Mouse (Mus musculus) c-Kit-negative CD71-positive TER-119-positive erythroid progenitor cells, embryonic 14.5 days (primary cell): ENCODE data around the gene Mmrn1.

Experiments used
- DNase-seq: peaks from one replicate; pipeline ENCODE4 v3.0.0-alpha.2; 2013; ENCODE audit warnings: low read depth, low spot score

The Mmrn1 gene

GRCm38 (mm10) chr6:60993386-60994108, 68.8 kb downstream of the Mmrn1 start:
- no peak for DNase-seq

- no peak for DNase-seq
These were observed 69.3 kb downstream of the Mmrn1 start for GRCm38 (mm10) chr6:60994114-60994513.

- no peak for DNase-seq
These were observed 69.7 kb downstream of the Mmrn1 start for GRCm38 (mm10) chr6:60994521-60994920.

- no peak for DNase-seq
These were observed 70.8 kb downstream of the Mmrn1 start for GRCm38 (mm10) chr6:60995596-60995995.

- no peak for DNase-seq
These were observed 71.6 kb downstream of the Mmrn1 start for GRCm38 (mm10) chr6:60996328-60996727.

- DNase-seq: no peak
These were observed 76.4 kb downstream of the Mmrn1 start for GRCm38 (mm10) chr6:61001003-61001790.

GRCm38 (mm10) chr6:61003916-61004765, 79.4 kb downstream of the Mmrn1 start:
- no peak for DNase-seq

- DNase-seq: no peak
These were observed 89.0 kb downstream of the Mmrn1 start for GRCm38 (mm10) chr6:61013780-61014179.

GRCm38 (mm10) chr6:61019689-61020088, 94.9 kb downstream of the Mmrn1 start:
- DNase-seq: no peak

- DNase-seq: no peak
These were observed 96.2 kb downstream of the Mmrn1 start for GRCm38 (mm10) chr6:61020995-61021394.

- no peak for DNase-seq
These were observed 108.5 kb downstream of the Mmrn1 start for GRCm38 (mm10) chr6:61033251-61033650.
